Mouse (Mus musculus) forebrain, embryonic 16.5 days (tissue): ENCODE data around the gene Sec14l3. TPM values are rescaled to one million over a fixed set of nuclear protein-coding genes. Genes with fewer than 3 reads are reported as not detected.
"Not testable (repeated sequence)": the region's sequence is repeated elsewhere in the genome, so short reads cannot be mapped to it uniquely, and the experiment has no call there.

Source experiments
- ATAC-seq: fragments of 200-750 bp; cut with Nextera tagmentation; 2 replicates; pipeline ENCODE4 v1.8.0; 2017; ENCODE audit warnings: mild to moderate bottlenecking, moderate library complexity
- H3K27ac ChIP-seq: fragments of 300-500 bp; sonication (generic); 2 replicates; pipeline ENCODE4 v1.5.1; 2014; ENCODE audit warnings: low read length, control low read depth
- H3K27me3 ChIP-seq: fragments of 300-500 bp; sonication (generic); replicated peaks from 2 replicates; pipeline ENCODE4 v1.6.1; 2014; ENCODE audit warnings: low read length; ENCODE audit not compliant: control insufficient read depth, insufficient read depth
- H3K36me3 ChIP-seq: fragments of 300-500 bp; sonication (generic); 2 replicates; pipeline ENCODE4 v1.6.1; 2014; ENCODE audit not compliant: control insufficient read depth, insufficient read depth
- H3K4me1 ChIP-seq: fragments of 300-500 bp; sonication (generic); replicated peaks from 2 replicates; pipeline ENCODE4 v1.6.1; 2014; ENCODE audit warnings: low read length; ENCODE audit not compliant: control insufficient read depth, insufficient read depth
- H3K4me2 ChIP-seq: fragments of 300-500 bp; sonication (generic); 2 replicates; pipeline ENCODE4 v1.6.1; 2014; ENCODE audit warnings: mild to moderate bottlenecking, low read length, control low read depth
- H3K4me3 ChIP-seq: fragments of 300-500 bp; sonication (generic); replicated peaks from 2 replicates; pipeline ENCODE4 v1.5.1; 2014; ENCODE audit warnings: mild to moderate bottlenecking, low read length, control low read depth
- H3K9ac ChIP-seq: fragments of 300-500 bp; sonication (generic); replicated peaks from 2 replicates; pipeline ENCODE4 v1.6.1; 2014; ENCODE audit warnings: low read depth, low read length, control low read depth
- H3K9me3 ChIP-seq: fragments of 300-500 bp; sonication (generic); 2 replicates; pipeline ENCODE4 v1.6.1; 2016; ENCODE audit warnings: low read length; ENCODE audit not compliant: control insufficient read depth
- WGBS: fragments of 180-500 bp; shearing (Covaris S2); extraction: QIAGEN DNeasy Blood & Tissue Kit; methylation state at CpG from one replicate; pipeline ENCODE4 v1.1.7; 2014; 5-methylcytosine and 5-hydroxymethylcytosine counted together
- polyA plus RNA-seq: library from polyadenylated mRNA; unstranded; fragments of >200 nt; fragmentation: Nextera tagmentation; extraction: Ambion mirVana; gene quantifications from 2 replicates; pipeline ENCODE4 v1.2.1, GENCODE M21; 2015

Gene Sec14l3
- polyA plus RNA-seq = 1.2 and 2.8 TPM in 2 replicates

DNA sequence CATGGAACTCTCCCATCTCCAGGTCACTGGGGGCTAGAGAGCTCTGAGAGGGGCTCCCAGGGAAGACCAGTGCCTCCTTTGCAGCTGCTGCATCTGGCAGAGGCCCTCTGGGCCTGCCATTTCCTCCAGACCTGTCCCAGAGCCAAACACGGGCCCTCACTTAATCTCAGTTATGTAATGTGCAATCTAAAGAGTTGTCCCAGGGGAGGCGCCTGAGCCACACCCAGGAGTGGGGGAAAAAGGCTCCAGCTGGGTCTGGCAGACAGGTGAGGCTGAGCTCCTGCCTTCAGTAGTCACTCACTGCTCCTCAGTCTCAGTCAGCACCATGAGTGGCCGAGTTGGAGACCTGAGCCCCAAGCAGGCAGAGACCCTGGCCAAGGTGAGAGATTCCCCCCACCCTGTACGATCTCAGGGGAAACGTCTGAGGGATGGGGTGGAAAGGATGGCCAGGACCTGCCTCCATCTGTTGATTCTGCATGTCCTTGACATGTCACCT is at the start of gene Sec14l3:
TSS of gene Sec14l3 (plus strand) at position 215 of the 496 bp plus-strand sequence.
- H3K4me1 ChIP-seq = 0 out of 2 replicates have a peak, but pooled peaks cover 3% of the 10 kb centered on the region
- no peak within 1 kb of the TSS for H3K9ac ChIP-seq
- ATAC-seq = no peak
- H3K36me3 ChIP-seq = no peaks in the 10 kb centered on the region
- H3K27ac ChIP-seq = no peak within 1 kb of the TSS
- no peak within 1 kb of the TSS for H3K4me2 ChIP-seq
- no peak within 1 kb of the TSS for H3K4me3 ChIP-seq
- H3K9me3 ChIP-seq = no peaks in the 10 kb centered on the region
- no peaks in the 10 kb centered on the region for H3K27me3 ChIP-seq
- 74% methylated on average over 5 of the region's 5 CpGs for WGBS

DNA sequence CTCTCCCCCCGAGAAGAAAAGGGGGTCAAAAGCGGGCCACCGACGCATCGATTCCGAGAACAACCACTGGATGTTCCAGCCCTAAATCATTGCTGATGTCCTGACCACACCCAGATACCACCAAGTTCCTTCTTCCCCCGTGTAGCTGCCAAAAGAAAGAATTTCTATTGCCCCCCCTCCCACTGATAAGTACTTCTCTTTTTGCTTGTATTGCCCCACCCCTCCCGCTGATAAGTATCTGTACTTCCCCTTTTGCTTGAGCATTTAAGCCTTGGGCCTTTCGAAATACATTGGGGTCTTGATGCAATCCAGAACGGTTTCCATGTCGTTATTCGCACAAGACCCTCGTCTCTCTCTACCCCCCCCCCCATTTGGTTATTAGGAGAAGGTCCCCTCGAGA is 48.8 kb upstream of the Sec14l3 start:
- H3K4me1 ChIP-seq, H3K4me2 ChIP-seq, H3K27ac ChIP-seq, H3K9ac ChIP-seq, H3K27me3 ChIP-seq, ATAC-seq, H3K4me3 ChIP-seq, H3K36me3 ChIP-seq, H3K9me3 ChIP-seq: not testable (repeated sequence)
- 90% methylated on average over 14 of the region's 14 CpGs for WGBS

DNA sequence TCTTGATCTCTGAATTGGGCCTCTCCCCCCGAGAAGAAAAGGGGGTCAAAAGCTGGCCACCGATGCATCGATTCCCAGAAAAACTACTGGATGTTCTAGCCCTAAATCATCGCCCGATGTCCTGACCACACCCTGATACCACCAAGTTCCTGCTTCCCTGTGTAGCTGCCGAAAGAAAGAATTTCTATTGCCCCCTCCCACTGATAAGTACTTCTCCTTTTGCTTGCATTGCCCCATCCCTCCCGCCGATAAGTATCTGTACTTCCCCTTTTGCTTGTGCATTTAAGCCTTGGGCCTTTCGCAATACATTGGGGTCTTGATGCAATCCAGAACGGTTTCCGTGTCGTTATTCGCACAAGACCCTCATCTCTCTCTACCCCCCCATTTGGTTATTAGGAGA is 42.5 kb upstream of the Sec14l3 start:
- not testable (repeated sequence) for H3K36me3 ChIP-seq, H3K27ac ChIP-seq, H3K9me3 ChIP-seq, H3K9ac ChIP-seq, H3K4me1 ChIP-seq, H3K27me3 ChIP-seq, H3K4me3 ChIP-seq, ATAC-seq, H3K4me2 ChIP-seq
- 91% methylated on average over 13 of the region's 13 CpGs for WGBS

DNA sequence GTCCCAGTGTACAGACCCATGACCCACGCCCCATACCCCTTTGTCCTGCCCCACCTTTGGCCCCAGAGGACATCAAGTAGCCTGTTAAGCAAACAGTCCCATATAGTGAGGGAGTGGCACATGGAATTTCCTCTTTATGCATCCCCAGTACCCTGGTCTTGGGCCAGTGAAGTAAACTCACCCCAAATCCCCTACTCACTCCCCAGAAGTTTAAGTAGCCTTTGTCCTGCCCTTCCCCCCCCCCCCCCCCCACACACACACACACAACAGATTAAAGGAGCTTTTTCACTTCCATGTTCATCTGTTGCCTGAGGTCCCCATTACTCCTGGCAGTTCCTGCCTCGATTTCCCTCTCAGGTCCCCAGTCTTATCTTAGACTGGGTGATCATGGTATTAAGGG is 41.3 kb upstream of the Sec14l3 start:
- no peak overlapping the region for H3K4me3 ChIP-seq
- no peaks in the 10 kb centered on the region for H3K36me3 ChIP-seq
- no peak overlapping the region for H3K9ac ChIP-seq
- ATAC-seq = no peak
- H3K4me1 ChIP-seq = no peaks in the 10 kb centered on the region; the same call in 1 of the 2 replicates
- no peak overlapping the region for H3K4me2 ChIP-seq
- no peak overlapping the region for H3K27ac ChIP-seq
- no peaks in the 10 kb centered on the region for H3K27me3 ChIP-seq
- 80% methylated on average over 2 of the region's 2 CpGs for WGBS
- no peaks in the 10 kb centered on the region for H3K9me3 ChIP-seq

DNA sequence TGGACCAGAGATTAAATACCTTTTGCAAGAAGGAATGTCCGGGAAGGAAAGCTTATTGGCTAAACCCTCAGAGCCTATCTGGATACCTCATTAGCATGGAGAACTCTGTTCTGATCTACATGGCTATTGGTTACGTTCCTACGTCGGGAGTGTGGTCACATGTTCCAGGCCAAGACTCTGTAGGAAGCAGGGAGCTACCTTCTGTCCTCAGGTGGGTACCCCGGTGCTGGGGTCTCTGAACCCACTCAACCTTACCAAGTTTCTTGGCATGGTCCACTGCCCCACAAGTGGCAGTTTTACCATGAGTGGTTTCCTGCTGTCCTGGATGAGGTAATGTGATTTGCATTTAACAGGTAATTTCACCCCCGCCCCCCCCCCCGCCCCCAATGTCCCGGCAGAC is 37.6 kb upstream of the Sec14l3 start:
- H3K4me1 ChIP-seq = no peaks in the 10 kb centered on the region; the same call in 1 of the 2 replicates
- no peak overlapping the region for H3K9ac ChIP-seq
- WGBS = 78% methylated on average over 8 of the region's 8 CpGs
- no peak overlapping the region for H3K4me3 ChIP-seq
- H3K9me3 ChIP-seq = no peaks in the 10 kb centered on the region
- H3K36me3 ChIP-seq = no peaks in the 10 kb centered on the region
- no peak overlapping the region; the same call in 1 of the 2 replicates for H3K27ac ChIP-seq
- no peak for ATAC-seq
- no peak overlapping the region for H3K4me2 ChIP-seq
- no peaks in the 10 kb centered on the region for H3K27me3 ChIP-seq

DNA sequence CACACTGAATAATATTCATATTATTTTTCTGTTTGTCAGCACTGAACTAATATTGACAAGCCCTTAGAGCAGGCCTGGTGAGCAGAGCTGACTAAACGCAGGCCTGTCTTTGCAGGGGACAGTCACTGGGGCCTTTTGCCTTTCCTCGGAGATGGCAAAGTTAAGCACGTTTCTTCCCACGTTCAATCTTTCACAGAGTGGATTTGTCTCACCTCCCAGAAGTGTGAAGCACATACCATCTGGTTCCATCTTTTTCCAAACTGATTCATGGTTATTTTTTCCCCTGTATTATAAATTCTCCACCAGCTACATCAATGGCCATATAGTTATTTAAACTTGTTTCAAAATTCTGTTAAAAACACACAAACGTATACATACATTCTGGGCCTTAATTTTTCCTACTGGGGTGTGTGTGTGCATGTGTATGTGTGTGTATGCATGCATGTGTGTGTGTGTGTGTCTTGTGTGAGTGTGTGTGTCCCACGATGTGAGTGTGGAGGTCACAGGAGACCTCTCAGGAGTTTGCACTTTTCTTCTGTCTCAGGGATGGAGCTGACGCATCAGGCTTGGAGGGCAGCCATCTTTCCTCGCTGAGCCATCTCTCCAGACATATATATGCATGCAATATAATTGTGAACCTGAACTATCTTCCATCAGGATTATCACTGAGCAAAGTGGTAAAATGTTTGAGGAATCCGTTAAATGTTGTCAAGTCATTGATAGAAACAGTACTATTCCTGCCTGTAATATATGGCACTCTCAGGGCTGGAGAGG is 36.9 kb upstream of the Sec14l3 start:
- 65% methylated on average over 9 of the region's 9 CpGs for WGBS
- no peak overlapping the region for H3K4me2 ChIP-seq
- H3K36me3 ChIP-seq = no peaks in the 10 kb centered on the region
- H3K4me1 ChIP-seq = no peaks in the 10 kb centered on the region; the same call in 1 of the 2 replicates
- no peak overlapping the region for H3K9ac ChIP-seq
- H3K27ac ChIP-seq = no peak overlapping the region
- peak; percentile 57; the same call in 1 of the 2 replicates for ATAC-seq
- no peaks in the 10 kb centered on the region for H3K27me3 ChIP-seq
- H3K9me3 ChIP-seq = no peaks in the 10 kb centered on the region
- H3K4me3 ChIP-seq = no peak overlapping the region

DNA sequence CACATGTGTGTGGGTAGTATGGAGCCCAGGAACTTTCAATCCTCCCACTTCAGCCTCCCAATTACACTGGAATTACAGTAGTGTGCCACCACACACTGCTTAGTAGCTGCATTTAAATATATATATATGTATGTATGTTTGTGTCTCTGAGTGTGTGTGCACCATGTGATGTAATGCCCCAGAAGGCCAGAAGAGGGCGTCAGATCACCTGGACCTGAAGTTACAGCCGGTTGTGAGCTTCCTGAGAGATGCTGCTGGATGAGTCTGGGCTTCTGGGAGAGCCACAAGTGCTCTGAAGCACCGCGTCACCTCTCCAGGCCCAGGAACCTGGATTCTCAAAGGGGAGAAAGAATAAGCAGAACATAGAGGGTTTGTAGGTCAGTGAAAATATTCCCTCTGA is 35.3 kb upstream of the Sec14l3 start:
- no peaks in the 10 kb centered on the region; the same call in 1 of the 2 replicates for H3K4me1 ChIP-seq
- no peak for ATAC-seq
- H3K4me2 ChIP-seq = no peak overlapping the region
- no peak overlapping the region for H3K9ac ChIP-seq
- no peaks in the 10 kb centered on the region for H3K9me3 ChIP-seq
- no peak overlapping the region for H3K27ac ChIP-seq
- H3K4me3 ChIP-seq = no peak overlapping the region
- H3K36me3 ChIP-seq = no peaks in the 10 kb centered on the region
- no peaks in the 10 kb centered on the region for H3K27me3 ChIP-seq
- WGBS = 69% methylated on average over 4 of the region's 4 CpGs

DNA sequence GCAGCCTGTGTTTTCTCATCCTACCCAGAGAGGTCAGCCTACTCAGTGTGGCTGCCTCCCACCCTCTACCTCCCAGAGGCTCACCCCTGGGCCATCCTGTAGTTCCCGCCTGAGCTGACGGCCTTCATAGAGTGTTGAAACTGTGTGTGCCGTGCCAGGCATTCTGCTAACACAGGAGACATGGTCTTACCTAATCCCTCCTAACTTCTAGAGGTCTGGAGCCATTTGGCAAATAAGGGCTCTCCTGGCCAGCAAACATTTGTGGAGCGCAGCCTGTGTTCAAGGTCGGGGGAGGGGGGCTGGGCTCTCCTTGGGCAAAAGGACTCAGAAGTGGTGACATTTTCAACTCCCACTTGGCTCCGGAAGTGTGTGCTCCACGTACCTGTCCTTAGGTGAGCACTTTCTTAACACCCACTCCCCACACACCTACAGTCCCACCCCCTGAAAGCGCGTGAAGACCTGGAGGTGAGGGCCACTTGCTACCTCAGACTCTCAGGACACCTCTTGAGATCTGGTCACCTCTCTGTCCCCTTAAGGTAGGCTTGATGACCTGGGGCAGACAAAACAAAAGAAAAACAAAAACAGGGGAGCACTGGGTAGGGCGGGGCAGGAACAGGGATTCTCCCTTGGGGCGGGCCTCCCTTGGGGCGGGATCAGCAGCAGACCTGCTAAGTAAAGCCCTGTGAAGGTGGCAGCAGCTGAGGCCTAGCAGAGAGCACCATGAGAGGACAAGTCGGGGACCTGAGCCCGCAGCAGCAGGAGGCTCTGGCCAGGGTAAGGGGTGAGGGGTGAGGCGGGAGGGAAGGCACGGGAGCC is 33.3 kb upstream of the Sec14l3 start, which contains the start of gene Sec14l4:
TSS of gene Sec14l4 (plus strand) at position 337 of the 816 bp plus-strand sequence.
- Histone ChIP-seq H3K4me1 (no peaks in the 10 kb centered on the region; the same call in 1 of the 2 replicates), H3K4me3 (no peak within 1 kb of the TSS), H3K9ac (no peak within 1 kb of the TSS), H3K27ac (no peak within 1 kb of the TSS), H3K36me3 (no peaks in the 10 kb centered on the region), H3K4me2 (no peak within 1 kb of the TSS), H3K9me3 (no peaks in the 10 kb centered on the region), H3K27me3 (no peaks in the 10 kb centered on the region)
- no peak for ATAC-seq
- 41% methylated on average over 16 of the region's 16 CpGs for WGBS

DNA sequence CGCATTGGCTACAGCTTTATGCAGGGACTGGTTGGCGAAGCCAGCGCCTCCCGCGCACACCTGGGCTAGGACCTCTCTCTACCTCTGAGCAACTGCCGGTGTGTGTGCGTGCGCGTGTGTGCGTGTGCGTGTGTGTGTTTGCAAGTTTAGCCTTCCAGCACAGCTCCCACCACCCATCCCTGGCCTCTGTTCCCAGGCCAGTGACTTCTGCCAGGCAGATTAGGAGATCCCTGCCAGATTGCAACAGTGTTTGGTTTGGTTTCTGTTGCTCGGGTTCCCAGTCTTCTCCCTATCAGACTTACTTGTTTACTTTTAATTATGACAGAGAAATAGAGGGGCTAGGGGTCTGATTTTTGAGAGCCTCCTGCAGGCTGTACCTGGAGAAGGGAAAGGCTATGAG is 32.7 kb upstream of the Sec14l3 start:
- ATAC-seq = no peak
- H3K4me1 ChIP-seq = no peaks in the 10 kb centered on the region; the same call in 1 of the 2 replicates
- WGBS = 33% methylated on average over 12 of the region's 12 CpGs
- H3K4me3 ChIP-seq = no peak overlapping the region
- H3K36me3 ChIP-seq = no peaks in the 10 kb centered on the region
- H3K4me2 ChIP-seq = no peak overlapping the region
- no peak overlapping the region for H3K9ac ChIP-seq
- H3K9me3 ChIP-seq = no peaks in the 10 kb centered on the region
- no peaks in the 10 kb centered on the region for H3K27me3 ChIP-seq
- H3K27ac ChIP-seq = no peak overlapping the region
